Mouse (Mus musculus) macrophage (primary cell): ENCODE results near the gene Lactb. TPM values are rescaled to one million over a fixed set of nuclear protein-coding genes. Genes with fewer than 3 reads are reported as not detected.

Experiments
- H3K27ac ChIP-seq: fragments of 350-480 bp; formaldehyde crosslinking; 2 replicates; pipeline ENCODE4 v1.9.0; 2021
- H3K36me3 ChIP-seq: fragments of 350-480 bp; formaldehyde crosslinking; 2 replicates; pipeline ENCODE4 v1.9.0; 2021; ENCODE audit errors: inconsistent target
- H3K4me3 ChIP-seq: fragments of 350-480 bp; formaldehyde crosslinking; 2 replicates; pipeline ENCODE4 v1.9.0; 2021; ENCODE audit errors: inconsistent target
- H3K79me2 ChIP-seq: fragments of 350-480 bp; formaldehyde crosslinking; 2 replicates; pipeline ENCODE4 v1.9.0; 2021; ENCODE audit errors: inconsistent target
- WGBS: methylation state at CpG from one replicate; pipeline ENCODE4 v1.1.7; 2026; ENCODE audit warnings: inconsistent platforms; ENCODE audit not compliant: missing documents; 5-methylcytosine and 5-hydroxymethylcytosine counted together
- polyA plus RNA-seq: library from polyadenylated mRNA; stranded (reverse); fragments of 250-400 nt; gene quantifications from 3 replicates; pipeline ENCODE4 v1.2.4, GENCODE M21; 2018; ENCODE audit warnings: inconsistent platforms

Gene Lactb
- polyA plus RNA-seq, 1 experiment from 2014 or later: 53.6 TPM

GRCm38 (mm10) chr9:66907746-66908397 lies 67.4 kb downstream of the Lactb start:
- H3K36me3 ChIP-seq: peaks cover 19% of the 10 kb centered on the region
- 20% methylated on average over 5 of the region's 5 CpGs for WGBS
- peak overlapping the region; percentile 94 for H3K27ac ChIP-seq
- H3K4me3 ChIP-seq: no peak overlapping the region
- H3K79me2 ChIP-seq: peaks cover 100% of the 10 kb centered on the region

GRCm38 (mm10) chr9:66907126-66907525 lies 68.2 kb downstream of the Lactb start:
- H3K27ac ChIP-seq: peak overlapping the region; percentile 94
- peaks cover 100% of the 10 kb centered on the region for H3K79me2 ChIP-seq
- peaks cover 18% of the 10 kb centered on the region for H3K36me3 ChIP-seq
- WGBS: 80% methylated on average over 8 of the region's 8 CpGs
- H3K4me3 ChIP-seq: no peak overlapping the region

GRCm38 (mm10) chr9:66905990-66906389 lies 69.3 kb downstream of the Lactb start:
- 95% methylated on average over 9 of the region's 9 CpGs for WGBS
- Histone ChIP-seq H3K79me2 (peaks cover 100% of the 10 kb centered on the region), H3K27ac (peak overlapping the region; percentile 94; the same call in 1 of the 2 replicates), H3K4me3 (no peak overlapping the region), H3K36me3 (peaks cover 19% of the 10 kb centered on the region)

Other genes starting within 250 kb of the Lactb start
- 3.3 to 4.4 TPM (median 4.3 TPM) in 3 replicates for gene Aph1b, start 180.0 kb downstream of the Lactb start, polyA plus RNA-seq
- not detected in 3 replicates for gene Gm10647, start 178.4 kb downstream of the Lactb start, polyA plus RNA-seq
- 28.2 to 132 TPM (median 63.8 TPM) in 3 replicates for gene Aph1c, start 140.8 kb downstream of the Lactb start, polyA plus RNA-seq
- 189 to 289 TPM (median 212 TPM) in 3 replicates for gene Rab8b, start 55.8 kb downstream of the Lactb start, polyA plus RNA-seq
- gene Rps27l, start 29.4 kb downstream of the Lactb start, polyA plus RNA-seq: 167 to 496 TPM (median 309 TPM) in 3 replicates
- gene Tpm1, start 73.9 kb upstream of the Lactb start, polyA plus RNA-seq: 62.6 to 101 TPM (median 96.3 TPM) in 3 replicates